Mouse (Mus musculus) urinary bladder, postnatal 36 days (tissue): Measurements from ENCODE around the gene Ccdc60.
A peak's percentile ranks its signal among the peaks of the same experiment; 100 is the strongest.
"Not testable (repeated sequence)": the region's sequence is repeated elsewhere in the genome, so short reads cannot be mapped to it uniquely, and the experiment has no call there.

ENCODE experiments used
- DNase-seq, 2 experiments: peaks; one replicate each; pipeline ENCODE4 v3.0.0; 2022; ENCODE audit warnings: low spot score in 2 of 2, mixed read lengths in 1 of 2

The Ccdc60 gene

DNA sequence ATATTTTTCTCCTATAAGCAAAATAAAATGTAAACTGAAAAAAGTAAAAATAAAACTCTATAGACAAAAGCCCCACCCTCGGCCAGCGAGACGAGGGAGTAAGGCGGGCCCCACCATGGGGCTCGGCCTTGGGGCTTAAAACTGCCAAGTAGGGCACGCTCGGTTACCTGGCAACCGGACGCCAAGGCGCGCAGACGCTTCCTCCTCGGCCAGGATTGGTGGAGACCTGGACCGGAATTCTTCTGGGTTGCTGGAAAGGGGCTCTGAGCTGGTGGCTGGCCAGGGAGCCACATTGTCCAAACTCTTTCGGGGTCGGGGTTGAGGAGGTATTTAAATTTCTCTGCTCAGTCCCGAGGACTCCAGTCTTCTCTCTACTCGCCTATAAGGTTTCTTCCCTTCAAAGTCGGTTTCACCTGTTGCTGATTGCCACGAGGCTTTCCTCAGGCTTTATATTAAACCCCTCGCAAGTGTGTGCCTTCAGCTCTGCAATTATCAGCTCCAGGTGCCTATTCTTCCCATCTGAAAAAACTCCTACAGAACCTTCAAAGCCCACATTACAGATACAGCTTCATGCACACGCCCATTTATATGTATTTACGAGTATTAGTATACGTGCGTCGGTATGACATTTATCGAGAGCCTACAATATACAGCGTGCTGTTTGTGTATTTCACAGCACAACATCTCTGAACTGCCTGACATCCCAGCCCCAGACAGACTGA, at the start of gene Ccdc60:
Ccdc60 (minus strand) TSS at position 137 of the 722 bp plus-strand sequence.
- peak in 1 of 2 experiments; percentile 8 for DNase-seq

DNA sequence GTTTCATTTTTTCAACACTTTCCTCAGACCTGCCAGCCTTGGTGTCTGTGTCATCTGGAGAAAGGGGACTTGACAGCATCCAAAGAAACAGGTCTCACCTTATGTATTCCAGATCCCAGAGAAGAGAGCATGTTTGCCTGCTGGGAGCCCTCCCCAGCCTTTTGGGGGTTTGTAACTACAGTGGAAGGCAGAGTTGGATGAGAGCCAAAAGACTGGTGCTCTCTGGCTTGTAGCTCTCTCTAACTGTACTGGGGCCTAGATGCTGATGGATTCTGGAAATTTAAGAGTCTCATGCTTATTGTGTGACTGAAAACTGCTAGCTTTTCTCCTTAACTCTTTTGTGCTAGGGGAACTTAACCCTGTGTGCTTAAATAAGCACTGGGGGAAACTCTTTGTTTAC, 47.4 kb upstream of the Ccdc60 start:
- DNase-seq = no peak

DNA sequence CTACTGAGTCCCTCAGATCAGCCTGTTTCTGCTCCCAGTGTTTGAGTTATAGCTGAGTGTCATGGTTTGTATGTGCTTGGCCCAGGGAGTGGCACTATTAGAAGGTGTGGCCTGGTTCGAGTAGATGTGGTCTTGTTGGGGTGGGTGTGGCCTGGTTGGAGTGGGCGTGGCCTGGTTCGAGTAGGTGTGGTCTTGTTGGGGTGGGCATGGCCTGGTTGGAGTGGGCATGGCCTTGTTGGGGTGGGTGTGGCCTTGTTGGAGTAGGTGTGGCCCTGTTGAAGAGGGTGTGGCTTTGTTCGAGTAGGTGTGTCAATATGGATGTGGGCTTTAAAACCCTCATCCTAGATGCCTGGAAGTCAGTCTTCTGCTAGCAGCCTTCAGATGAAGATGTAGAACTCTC, 40.1 kb upstream of the Ccdc60 start:
- no peak for DNase-seq

DNA sequence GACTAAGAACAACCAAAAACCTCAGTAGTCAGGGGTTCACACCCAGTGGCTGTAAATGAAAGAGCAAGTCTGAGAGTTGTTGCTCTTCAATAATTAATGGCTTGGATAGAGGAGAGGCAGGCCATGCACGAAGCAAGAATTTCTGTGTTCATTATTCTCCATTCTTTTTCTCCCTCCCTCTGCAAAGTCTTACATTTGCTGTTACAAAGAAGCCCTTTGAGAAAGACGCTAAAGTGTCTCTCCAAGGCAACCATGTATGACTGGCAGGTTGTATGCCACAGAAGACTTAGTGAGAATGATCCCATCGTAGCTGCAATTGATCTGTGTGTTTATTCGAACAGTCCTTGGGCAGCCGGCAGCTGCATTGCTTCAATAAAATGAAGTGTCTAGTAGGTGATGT, 34.6 kb upstream of the Ccdc60 start:
- DNase-seq = no peak

DNA sequence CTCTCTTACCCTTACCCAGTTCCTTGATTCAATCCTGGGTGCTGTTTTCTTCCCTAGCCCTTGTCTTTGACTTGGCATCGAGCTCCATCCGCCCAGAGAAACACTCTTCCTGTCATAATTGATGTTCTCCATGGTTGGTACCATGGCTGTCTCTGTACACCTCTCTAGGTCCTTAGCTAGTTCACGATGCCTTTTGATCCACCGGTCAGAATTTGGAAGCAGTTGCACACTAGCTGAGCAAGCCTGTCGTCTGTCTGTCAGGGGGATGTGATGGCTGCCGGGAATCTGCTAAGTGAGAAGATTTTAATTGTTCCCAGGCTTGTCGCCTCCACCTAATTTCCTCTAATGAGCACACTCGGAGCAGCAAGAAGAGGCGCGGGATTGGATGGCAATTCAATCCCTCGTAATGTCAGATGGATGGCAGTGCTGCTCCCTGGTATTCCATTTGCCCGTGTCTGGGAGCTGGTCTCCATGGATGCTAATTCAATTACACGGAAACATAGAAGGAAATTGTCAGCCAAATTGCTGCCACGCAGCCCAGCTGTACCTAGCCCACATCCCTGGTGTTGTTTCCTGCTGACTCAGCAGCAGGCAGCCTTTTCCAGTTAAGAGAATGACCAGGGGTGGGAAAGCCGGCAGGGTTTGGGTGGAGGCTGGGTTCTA, 33.7 kb upstream of the Ccdc60 start:
- DNase-seq = no peak

DNA sequence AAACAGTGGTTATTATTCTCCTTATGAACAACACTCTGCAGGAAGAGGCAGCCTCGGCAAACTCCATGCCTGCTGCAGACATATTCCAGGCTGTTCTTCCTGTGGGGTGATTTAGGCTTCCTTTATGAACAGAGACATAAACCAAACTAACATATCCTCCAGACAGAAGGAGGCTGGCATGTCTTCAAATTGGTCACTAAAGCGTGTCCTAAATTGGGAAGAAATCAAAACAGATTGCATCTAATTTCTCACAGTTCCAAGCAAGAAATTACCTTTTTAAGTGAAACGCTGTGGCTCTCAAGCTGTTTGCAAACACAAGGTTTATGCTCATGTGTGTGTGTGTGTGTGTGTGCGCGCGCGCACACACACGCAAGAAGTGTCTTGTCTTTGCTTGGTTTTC, 24.9 kb upstream of the Ccdc60 start:
- no peak for DNase-seq

DNA sequence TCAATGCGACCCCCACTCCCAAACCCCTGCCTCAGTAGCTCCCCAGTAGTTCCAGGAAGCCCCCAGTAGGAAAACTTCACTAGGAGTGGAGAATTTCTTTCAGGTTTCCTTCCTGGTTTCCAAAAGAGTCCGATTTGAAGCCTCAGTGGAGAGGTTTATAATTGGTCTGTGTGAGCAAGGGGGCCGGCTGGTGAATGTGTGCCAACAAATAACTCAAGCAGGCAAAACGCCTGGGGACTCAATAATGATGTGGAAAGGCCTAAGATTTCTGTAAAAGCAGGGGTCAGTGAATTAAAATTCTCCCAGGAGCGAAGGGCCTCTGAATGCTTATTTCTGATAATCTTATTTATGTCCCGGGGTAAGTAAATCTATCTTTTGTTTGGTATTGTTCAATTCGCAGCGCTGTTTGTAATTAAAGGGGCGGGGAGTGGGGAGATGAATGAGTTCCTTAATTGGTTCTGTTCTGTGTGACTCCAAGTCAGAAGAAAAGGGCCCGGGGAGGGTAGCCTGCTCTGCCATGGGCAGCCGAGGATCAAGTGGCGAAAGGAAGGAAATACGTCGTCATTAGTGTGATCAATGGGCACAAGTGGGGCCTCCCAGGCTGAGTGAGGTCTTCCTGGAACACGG, 23.4 kb upstream of the Ccdc60 start:
- no peak for DNase-seq

DNA sequence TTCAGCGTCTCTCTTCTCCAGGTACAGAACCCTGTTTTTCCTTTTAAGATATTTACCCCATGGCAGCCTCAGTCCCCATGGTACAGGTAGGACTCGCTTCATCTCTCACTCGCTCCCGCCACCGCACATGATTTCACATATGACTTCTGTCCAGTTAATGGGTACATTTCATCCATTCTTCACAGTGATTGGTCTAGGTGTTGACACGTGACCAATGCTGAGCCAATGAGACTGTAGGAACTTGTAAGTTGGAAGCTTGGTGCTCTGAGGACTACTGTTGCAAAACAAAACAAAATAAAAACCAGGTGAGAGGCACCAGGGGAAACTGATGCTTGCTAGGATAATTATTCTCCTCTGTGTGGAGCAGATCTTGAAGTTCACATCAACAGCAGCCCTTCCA, 22.9 kb upstream of the Ccdc60 start:
- DNase-seq = no peak

DNA sequence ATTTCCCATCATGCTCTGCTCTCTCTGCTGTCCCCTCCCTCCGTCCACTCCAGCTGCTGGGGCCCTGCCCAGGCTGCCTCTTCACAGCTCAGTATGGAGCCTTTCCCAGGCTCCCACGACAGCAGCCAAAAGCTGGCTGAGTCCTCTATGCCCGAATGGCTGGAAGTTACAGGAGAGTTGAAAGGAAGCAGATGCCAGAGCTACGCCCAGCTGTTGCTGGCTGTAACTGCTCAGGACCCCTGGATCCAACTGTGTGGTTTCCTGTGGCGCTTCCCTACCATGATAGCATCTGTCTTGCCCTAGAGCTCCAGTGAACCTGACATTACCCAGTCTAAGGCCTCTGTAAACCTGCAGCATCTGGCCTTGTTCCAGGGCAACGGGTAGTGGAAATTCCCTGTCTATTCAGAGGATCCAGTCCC, 20.6 kb upstream of the Ccdc60 start:
- DNase-seq = no peak

DNA sequence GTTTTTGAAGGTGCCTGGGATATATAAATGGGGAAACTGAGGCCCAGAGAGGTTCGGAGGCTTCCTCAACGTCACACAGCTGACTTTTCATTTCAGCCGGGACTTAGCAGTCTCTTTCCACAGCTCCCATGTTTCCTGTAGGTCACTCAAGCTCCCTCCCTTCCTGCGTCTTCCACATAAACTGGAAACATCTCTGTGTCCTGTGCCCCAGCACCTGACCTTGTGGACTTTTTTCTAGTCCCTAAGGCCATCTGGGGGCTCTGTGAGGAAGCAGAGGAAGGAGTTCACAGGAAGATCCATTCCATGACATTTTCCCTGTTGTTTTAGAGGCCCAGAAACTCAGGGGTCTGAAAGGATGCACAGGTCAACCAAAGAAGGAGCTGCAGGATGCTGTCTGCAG, 16.8 kb upstream of the Ccdc60 start:
- no peak for DNase-seq

DNA sequence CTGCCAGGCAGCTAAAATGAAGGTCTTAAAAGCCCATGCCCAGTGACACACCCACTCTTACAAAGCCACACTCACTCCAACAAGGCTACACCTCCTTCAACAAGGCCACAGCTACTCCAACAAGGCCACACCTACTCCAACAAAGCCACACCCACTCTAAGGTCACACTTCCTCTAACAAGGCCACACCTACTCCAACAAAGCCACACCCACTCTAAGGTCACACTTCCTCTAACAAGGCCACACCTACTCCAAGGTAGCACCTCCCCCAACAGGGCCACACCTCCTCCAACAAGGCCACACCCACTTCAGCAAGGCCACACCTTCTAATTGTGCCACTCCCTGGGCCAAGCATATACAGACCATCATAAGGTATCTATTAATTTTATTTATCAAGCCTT, 16.4 kb upstream of the Ccdc60 start:
- not testable (repeated sequence) for DNase-seq

DNA sequence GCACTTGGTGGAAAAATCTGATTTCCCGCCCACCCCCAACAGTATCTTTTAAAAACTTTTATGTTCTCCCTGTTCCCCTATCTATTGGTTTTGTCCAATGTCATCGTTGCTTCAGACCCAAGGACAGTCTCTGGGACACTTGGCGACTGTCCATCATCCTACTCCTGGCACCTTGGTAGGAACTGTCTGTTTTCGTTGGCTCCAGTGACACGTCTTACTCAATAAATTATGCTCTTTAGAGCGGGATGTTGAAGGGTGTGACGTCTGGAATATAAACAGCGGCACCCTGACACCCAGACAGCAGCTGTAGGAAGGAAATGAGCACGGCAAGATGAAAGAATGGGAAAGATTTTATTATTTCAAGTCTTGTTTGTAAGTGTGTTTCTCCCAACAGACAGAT, 12.2 kb upstream of the Ccdc60 start:
- no peak for DNase-seq

DNA sequence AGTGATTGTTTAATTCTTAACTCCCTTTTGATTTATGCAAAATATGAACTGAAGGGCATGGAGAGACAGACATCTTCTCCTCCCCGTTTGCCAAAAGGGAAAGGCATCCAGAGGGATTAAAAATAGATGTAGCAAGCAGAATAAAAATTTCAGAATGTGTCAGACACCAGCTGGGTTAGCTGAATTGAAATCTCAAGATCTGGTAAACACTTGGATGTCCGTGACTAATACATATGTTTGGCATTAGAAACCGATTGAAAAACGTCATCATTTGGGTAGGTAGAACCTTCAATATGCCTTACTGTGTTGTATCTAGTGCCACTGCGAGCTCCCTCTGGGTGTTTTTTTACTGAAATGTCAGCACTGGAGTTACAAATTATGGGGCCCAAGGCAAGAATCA, 4.7 kb upstream of the Ccdc60 start:
- no peak for DNase-seq

DNA sequence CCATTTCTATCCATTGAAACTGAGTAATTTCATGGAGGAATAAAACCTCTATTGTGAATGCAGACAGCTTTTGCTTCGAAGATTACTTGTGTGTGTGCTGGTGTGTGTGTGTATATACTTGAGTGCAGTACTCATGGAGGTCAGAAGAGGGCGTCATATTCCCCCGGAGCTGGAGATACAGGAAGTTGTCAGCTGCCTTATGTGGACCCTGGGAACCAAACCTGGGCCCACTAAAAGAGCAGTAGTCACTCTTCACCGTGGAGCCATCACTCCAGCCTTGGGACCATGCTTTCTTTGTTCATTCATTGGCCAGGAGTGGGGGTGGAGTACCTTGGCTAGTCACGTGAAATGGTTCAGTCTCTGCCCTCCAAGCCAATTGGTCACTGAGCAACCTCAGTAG, 1.8 kb upstream of the Ccdc60 start:
- DNase-seq = no peak

DNA sequence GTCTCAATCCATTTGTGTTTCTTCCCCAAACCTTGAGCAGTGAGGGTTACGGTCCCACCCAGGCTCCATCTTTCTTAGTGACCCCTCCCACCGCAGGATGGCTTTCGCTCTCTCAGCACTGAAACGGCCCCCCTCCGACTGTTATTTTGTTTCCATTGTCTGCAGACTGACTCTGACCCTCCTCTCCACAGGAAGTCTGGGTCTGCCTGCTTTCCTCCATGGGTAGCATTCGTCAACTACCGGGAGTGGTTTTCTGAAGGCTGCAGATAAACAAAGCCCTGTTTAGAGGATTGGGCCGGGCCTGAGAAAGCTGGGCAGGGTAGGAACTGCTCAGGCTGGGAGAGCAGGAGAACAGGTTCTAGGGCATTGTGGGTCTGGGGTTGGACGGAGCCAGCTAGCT, 1.1 kb upstream of the Ccdc60 start:
- no peak for DNase-seq

DNA sequence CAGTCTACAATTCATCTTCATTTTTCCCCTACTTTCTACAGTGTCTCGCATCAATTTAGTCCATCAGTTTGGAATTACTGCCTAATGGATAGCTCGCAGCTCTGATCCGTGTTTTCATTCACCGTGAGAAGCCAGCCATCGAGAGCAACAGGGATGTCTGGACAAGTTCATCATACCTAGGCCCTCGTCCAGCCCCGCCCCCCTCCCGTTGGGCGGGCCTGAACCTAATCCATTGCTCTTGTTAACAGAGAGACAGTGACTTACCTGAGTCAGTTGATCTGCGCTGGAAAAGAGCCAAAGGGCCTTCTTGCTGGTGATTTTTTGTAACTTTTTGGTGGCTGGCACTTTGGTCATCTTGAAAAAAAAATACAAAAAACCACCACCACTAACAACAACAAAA, 602 bp downstream of the Ccdc60 start:
- DNase-seq = no peak

DNA sequence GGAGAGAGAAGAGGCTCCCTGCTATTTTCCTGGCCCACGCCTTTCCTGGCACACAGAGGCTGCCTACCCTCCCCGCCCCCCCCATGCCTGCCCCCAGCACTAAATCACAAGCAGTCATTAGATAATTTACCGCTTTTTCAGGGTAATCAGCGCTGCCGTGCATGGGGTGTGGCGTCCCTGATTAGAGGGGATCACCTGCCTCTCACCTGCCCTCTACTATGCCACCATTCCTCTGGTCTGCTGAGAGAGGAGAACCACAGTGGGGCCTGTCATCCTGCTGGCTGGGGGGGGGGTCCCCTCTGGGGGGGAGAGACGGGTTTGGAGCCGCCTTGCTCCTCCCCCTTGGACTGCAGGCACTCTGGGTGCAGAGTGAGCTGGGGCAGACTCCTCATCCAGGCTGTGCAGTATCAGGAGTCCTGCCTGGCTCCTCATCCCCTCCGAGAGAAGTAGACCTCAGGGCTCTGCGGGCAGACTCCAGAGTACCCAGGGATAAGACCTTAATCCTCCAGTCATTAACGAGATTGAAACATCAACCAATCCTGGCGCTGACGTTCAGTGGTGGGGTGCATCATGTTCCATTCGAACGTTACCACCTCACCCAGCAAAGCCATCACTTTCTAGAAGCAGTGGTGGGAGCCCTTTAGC, 3.1 kb downstream of the Ccdc60 start:
- DNase-seq = no peak

DNA sequence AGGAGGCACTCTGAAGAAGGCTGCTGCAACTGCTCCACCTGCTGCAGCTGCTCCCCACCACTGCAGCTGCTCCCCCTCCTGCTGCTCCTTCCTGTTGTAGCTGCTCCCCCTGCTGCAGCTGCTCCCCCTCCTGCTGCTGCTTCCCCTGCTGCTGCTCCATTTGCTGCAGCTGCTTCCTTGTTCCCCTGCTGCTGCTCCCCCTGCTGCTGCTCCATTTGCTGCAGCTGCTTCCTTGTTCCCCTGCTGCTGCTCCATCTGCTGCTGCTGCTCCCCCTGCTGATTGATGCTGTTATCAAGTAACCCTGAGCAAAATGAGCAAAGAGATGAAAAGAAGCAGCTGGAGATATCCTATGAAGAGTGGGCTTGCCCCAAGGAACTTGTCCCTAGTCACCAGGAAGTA, 8.3 kb downstream of the Ccdc60 start:
- no peak for DNase-seq

DNA sequence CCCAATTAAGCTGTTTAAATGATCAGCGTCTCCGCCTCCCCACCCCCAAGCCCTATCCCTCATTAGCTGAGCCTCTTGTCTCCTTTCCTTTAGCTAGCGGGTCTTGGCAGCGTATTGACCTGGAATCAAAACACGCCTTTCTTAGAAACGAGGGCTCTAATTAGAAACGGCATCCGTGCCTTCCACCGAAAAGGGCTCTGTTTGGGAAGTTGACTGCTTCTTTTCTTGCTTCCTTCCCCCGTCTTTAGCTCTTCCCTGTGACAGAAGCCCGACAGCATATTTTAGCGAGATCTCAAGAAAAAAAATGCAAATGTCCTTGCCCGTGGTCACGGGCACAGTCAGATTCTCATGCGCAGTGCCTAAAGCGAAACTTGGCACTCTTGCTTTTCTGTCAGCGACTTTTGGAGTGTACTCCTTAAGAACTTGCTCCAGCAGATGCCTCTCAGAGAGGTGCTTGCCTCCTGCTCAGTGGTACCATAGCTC, 10.3 kb downstream of the Ccdc60 start:
- no peak for DNase-seq

DNA sequence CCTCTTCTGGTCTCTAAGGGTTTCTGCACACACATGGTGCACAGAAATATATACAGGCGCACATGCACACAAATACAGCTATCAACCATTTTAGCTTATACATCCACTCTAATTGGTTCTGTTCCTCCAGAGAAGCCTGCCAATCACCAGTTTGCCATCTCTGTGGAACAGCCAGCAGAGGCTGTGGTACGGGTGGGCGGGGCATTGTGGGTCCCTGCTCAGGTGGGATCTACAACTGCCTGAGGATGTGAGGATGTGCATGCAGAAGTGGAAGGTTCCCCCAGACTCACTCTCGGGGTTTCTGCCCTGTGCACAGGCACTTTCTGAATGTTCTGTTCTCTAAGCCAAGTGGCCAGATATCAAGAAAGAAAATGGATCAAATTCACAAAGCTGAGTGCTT, 10.8 kb downstream of the Ccdc60 start:
- DNase-seq = no peak

DNA sequence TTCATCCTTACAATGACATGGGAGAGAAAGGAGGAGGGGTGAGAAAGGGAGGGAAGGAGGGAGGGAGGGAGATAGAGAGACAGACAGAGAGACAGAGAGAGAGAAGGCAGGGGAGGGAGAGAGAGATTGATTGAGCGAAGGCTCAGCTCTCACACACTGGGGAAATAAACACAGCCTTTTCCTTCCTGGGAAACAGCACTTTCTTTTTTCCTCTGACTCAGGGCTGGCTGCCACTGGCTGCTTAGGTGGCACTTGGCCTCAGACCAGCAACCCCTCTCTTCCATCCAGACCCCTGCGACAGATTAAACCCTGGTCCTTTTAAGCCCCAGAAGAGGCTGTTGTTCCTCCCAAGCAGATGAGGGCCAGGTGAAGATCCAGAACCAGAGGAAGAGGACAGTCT, 14.0 kb downstream of the Ccdc60 start:
- no peak for DNase-seq

DNA sequence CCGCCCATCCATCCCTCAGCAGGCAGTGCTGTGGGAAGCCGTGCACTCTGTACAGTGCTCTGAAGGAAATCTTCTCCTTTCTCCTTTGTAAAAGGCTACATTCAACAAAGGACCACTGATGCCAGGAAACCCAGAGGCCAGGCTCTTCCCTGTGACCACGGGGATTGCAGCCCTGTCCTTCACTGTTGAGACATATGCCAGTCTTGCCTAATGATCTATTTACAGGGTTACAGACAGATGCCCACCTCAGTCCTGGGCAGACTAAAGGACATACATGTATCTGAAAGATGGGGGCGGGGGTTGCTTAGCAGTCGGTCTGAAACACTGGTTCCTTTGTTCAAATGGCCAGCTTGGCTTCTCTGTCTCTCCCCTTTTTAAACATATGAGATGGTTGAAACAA, 14.4 kb downstream of the Ccdc60 start:
- DNase-seq = no peak
